Mouse (Mus musculus) WW6 (cell line): ENCODE measurements around the gene Gpsm1.

Experiments
- DNase-seq: peaks from one replicate; pipeline ENCODE4 v3.0.0-alpha.2; 2013; ENCODE audit warnings: low read depth, low spot score

Gene Gpsm1

DNA sequence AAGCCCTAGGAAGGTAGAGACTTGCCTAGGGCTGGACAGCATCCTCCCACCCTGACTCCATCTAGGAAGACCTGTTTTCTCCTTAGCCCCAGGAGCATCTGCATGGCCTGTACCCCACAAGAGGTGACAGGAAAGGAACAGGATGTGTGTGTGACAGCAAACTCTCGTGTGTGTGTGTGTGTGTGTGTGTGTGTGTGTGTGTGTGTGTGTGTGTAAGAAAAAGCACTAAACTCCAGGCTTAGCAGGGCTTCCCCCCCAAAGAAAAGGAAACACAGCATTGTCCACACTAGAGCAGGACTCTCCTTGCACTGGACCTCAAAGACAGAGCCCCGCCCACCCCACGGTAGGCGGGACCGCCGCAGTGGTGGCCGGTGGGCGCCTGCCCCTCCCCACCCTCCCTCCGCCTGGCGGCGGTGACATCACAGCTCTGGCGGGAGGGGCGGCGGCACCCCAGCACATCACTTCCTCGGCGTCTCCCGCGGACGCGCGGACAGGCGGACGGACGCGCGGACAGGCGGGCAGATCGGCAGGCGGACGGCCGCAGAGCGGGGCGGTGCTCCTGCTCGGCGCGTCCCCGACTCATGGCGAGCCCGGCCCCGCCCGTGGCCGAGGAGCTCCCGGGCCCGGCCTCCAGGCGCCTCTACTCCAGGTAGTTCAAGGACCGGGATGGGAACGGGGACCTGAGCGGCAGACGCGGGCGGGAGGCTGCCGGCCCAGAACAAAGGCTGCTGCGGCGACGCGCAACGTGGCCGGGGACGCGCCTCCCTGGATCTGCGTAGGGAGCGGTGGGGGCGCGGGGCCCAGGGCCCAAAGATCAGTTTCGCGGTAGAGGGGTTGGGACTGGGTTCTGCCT, at the start of gene Gpsm1:
Gene Gpsm1, plus strand, starts transcription at position 444 of the 853 bp plus-strand sequence.
- no peak for DNase-seq

GRCm38 (mm10) chr2:26266066-26266742, 49.1 kb upstream of the Gpsm1 start:
- DNase-seq: no peak

GRCm38 (mm10) chr2:26268216-26268615, 47.1 kb upstream of the Gpsm1 start:
- DNase-seq: no peak

- DNase-seq: peak; percentile 22
Measured at GRCm38 (mm10) chr2:26273611-26274010, 41.7 kb upstream of the Gpsm1 start.

GRCm38 (mm10) chr2:26279712-26280111, 35.6 kb upstream of the Gpsm1 start:
- DNase-seq: no peak

- no peak for DNase-seq
Measured at GRCm38 (mm10) chr2:26280594-26280993, 34.7 kb upstream of the Gpsm1 start.

DNA sequence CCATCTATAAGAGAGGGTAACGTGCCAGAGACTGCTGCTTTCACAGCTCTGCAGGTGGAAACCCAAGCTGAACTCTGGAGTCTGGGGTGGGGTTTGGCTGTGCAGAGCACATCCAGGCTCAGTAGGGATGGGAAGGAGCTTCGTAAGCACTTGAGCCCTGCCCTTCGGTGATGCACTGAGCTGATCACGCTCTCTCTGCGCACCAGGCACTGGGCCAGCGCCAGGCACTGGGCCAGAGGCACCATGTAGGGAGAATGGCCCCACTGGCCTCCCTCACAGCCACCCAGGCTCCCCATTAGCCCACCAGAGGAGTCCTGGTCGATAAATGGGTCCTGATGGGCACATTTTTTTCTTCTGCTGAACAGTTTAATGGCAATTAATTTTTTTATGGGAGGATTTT, 29.5 kb upstream of the Gpsm1 start:
- no peak for DNase-seq

DNA sequence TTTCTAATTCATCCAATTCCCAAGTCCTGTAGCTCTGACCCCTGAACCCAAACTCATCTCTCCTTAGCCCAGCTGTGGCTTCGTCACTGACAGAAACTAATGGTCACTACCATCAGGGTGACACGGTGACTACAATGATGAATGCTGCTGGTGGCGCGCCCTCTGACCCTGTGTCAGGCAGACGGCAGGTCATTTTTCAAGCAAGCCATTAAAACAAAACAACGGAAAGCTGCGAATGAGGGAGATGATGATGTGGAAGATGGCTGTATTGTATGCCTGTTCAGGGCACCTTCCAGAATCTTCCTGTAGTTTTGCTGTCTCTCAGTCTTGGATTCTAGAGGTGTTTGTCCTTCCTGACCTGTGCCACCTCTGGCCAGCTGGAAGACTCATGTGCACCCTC, 28.9 kb upstream of the Gpsm1 start:
- DNase-seq: no peak

- DNase-seq: no peak
Measured at GRCm38 (mm10) chr2:26290133-26290532, 25.2 kb upstream of the Gpsm1 start.

DNA sequence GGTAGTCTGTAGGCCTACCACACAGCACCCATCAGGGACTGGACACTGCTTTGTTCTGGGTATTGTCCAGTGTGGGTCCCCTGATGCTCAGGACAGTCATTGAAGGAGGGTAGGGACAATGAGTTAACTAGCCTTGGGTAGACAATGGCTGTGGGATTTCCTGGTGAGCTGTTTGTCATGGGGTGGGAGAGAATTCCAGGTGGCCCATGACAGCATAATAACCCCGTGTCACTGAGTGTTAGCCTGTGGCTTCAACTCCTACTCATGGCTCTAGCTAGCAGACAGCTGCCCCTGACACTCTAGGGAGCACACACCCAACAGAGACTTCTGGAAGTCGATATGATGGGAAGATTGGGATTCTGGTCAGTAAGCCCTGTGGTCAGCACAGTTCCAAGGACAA, 20.9 kb upstream of the Gpsm1 start, which contains the start of gene Ccdc187:
Gene Ccdc187, minus strand, starts transcription at position 101 of the 400 bp plus-strand sequence.
- DNase-seq: no peak

DNA sequence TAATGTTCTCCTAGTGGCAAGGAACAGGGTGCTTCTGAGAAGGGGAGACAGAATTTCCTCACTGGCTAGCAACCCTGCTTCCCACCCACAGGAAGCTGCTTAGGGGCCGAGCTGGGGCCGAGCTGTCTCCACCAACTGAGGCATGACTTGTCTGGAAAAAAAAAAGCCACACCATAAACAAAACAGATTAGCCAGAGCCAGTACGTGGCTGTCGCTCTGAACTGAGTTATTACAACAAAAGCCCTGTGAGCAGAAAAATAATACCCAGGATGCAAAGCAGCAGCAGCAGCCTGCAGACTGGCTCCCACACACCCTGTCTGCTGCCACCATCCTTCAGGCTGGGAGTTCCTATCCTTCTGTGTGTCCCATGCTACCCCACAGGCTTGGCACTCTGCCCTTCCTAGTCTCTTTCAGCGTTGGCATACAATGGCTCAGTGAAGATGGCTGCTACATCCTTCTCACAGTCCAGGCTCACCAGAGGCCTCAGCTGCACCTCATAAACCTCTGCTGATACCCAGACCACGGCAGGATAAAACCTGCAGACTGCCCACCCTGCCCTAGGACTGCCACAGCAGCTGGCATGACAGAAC, 18.6 kb upstream of the Gpsm1 start:
- DNase-seq: no peak

DNA sequence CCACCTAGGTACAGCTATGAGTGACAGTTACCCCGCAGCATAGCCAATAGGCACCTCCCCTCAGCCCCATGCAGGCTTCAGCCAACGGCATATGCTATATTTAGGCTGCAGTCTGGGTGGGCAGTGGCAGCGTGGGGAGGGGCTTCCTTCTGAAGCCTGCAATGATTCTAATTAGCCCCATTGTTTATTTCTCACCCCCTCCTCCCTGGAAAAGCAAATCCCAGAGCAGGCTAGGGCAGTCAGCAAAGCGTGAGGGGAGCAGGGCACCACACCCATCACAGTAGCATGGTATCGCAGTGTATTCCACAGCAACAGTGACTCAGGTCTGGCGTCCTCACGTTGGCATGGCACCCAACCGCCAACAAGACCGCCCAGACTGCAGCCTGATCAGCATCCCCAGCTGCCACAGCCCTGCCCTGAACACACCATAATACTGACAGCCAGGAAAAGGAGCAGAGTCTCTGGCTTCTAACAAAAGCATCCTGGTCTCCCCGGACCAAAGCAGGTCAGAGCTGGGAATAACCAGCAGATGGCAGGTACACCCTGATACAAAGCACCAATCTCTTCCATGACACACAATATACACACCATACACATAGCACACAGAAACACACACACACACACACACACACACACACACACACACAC, 17.0 kb upstream of the Gpsm1 start:
- DNase-seq: no peak

DNA sequence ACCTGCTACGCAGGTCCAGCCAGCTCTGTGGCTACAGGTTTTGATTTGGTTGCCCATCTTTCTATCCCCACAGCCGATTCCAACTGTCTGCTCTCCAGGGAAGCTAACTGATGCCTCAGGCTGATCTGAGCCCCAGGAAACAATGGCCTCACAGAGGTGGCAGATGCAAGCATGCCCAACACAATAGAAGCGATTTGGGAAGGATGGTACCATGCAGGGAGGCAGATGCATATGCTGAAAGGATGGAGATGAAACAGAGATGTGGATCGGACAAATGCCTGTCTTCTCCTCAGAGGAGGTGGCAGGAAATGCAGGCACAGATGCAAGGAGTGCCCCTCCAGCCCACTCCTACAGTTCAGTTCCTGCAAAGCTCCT, 16.5 kb upstream of the Gpsm1 start:
- DNase-seq: no peak

DNA sequence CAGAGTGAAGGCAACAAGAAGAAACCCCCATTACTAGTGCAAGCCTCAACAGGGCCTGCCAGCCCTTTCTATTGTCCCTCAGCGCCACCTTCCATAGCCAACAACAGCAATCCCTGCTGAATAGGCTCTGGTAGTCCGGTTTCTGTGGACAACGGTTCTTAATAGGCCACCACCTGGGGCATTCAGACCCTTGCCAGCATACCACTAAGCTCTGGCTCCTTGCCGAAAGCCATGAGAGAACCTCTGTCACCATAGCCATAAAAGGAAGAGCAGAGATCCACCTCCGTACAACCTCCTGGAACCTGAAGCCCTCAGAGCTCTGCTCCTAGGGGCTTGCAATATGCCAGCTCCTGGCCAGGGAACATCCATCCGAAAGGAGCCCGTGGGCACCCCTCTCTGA, 16.0 kb upstream of the Gpsm1 start:
- no peak for DNase-seq

- DNase-seq: no peak
Measured at GRCm38 (mm10) chr2:26300161-26300807, 15.0 kb upstream of the Gpsm1 start.

DNA sequence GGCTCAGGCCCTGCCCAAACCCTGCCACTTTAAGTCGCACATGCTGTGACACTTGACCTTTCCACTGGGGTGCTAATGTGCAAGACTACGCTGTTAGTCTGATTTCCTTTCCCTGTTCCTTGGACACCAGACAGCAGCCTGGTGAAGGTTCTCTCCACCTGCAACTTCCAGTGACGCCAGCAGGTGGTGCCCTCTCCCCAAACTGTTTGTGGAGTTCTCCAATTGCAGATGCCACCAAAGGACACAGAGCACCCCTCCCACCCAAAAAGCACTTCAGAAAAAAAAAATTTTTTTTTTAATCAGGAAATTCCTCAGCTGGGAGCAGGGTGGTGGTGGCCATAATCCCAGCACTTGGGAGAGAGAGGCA, 14.5 kb upstream of the Gpsm1 start:
- no peak for DNase-seq

GRCm38 (mm10) chr2:26302005-26302503, 13.3 kb upstream of the Gpsm1 start:
- no peak for DNase-seq

- no peak for DNase-seq
Measured at GRCm38 (mm10) chr2:26304711-26305110, 10.6 kb upstream of the Gpsm1 start.

DNA sequence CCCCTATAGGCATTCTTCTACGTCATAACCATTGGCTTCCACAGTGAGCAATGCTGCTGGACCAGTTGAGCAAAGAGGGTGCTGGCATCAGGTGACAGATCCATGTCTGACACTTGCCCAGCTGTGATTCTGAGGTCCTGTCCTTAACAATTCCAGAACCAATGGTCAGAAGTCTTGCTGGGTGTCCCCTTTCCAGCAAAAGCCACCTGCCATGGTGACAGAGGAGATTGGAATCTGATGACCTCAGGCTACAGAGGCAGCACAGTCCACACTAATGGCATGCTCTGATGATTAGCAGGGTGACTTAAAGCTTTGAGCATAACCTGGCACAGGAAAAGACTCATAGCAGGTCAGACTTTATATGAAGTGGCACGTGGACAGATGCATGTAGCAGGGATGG, 9.8 kb upstream of the Gpsm1 start:
- no peak for DNase-seq

DNA sequence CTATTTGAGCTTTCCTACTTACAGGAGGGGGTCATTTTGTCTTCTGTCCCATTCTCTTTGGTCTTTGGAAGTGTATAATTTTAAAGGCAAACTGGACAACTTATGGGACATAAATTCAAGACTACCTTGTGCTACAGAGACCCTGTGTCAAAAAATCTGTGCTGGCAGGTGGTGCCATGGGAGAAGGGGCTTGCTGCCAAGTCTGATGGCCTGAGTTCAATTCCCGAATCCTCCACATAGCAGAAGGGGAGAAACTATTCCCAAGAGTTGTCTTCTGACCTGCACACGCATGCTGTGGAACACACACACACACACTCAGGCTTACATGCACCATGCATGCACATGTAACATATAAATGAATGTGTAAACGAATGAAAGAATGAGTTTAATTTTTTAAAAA, 8.6 kb upstream of the Gpsm1 start:
- no peak for DNase-seq

- no peak for DNase-seq
Measured at GRCm38 (mm10) chr2:26309739-26310138, 5.6 kb upstream of the Gpsm1 start.

- DNase-seq: no peak
Measured at GRCm38 (mm10) chr2:26311936-26312335, 3.4 kb upstream of the Gpsm1 start.
